Mouse (Mus musculus) embryo, embryonic 10.5 days (tissue): ENCODE data around the gene Slc4a5.
A peak's percentile ranks its signal among the peaks of the same experiment; 100 is the strongest.
"Not testable (repeated sequence)": the region's sequence is repeated elsewhere in the genome, so short reads cannot be mapped to it uniquely, and the experiment has no call there.

Experiments used
- DNase-seq: peaks from one replicate; pipeline ENCODE4 v3.0.0-alpha.2; 2015; ENCODE audit warnings: low spot score

Slc4a5 gene

DNA sequence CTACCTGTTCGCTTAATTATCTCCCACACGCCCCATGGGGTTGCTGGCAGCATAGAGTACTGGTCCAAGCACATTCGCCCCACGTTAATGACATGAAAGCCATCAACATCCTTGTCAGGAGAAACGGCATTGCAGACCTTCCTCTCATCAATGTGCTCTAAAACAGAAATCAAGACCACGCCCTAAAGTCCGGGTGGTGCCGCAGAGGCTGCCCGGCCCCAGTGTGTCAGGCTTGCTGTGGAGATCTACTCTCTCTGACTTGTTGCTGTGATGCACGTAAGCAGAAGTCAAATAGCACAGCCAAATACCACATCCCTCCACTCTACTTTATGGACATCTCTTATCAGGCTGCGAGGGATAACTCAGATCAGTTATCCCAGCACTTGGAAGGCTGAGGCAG is 91.6 kb downstream of the Slc4a5 start:
- DNase-seq = no peak

DNA sequence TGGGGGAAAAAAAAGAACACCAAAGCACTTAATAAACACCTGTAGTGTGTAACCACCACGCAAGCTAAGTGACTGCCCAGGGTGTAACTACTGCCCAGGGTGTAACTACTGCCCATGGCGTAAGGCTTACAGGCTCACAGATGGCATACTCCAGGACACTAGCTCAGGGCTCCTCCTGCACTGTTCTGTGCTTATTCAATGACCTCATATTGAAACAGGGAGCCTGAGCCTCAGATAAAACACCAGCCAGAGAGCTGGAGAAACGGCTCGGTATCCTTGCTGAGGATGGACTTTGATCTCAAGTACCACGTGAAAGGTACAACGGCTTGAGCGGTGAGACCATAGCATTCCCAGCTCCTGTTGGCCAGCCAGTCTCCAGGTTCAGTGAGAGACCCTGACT is 92.4 kb downstream of the Slc4a5 start:
- DNase-seq = no peak

DNA sequence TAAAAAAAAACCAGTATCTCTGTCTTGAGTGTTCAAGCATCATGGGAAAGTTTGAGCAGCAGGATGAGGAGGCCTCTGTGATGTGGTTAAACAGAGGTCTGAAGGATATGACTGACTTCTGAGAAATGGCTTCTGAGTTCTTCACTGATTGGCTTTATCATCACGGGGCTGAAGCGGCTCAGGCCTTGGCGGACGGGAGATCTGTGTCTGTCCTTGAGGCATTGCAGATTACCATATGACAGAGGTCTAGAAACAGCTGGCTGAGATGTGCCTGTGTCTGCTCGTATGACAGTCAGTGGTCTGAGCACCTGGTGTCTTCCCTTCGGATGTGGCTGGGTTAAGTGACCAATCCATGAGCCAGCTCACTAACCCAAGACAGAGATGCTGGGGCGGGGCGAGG is 92.9 kb downstream of the Slc4a5 start:
- DNase-seq = no peak

DNA sequence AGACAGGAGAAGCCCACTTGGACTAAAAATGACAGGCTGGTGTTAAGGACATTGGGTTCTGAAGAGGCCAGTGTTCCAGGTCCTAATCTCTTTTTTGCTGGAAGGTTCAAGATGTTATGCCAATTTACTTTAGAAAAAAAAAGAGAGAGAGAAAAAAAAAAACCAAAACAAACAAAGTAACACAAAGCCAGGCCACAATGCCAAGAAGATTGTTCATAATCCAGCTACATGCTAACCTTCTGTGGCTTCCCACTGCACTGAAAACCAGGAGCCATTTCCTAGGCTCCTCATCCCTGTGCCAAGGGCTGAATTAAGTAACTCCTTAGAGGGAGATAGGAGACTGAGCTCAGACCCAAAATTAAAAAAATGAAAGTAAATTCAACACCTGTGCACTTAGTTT is 95.7 kb downstream of the Slc4a5 start:
- DNase-seq = no peak

DNA sequence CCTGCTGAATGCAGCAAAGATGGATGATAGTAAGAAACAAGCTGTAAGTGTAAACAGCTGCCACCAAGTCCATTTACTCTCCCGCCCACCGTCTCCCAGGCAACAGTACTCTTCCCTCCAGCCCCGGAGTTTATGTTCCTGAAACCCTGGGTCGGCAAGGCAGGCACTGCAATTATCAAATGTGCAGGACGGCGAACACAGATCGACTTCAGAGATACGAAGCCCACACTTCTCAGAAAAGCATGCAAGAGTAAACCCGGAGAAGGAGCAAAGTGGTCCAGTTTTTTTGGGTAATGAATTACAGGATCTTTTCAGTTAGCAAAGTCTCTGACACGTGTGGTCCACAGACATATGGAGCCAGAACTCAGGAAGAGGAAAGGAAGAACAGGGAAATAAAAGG is 96.4 kb downstream of the Slc4a5 start:
- DNase-seq = peak; percentile 82

DNA sequence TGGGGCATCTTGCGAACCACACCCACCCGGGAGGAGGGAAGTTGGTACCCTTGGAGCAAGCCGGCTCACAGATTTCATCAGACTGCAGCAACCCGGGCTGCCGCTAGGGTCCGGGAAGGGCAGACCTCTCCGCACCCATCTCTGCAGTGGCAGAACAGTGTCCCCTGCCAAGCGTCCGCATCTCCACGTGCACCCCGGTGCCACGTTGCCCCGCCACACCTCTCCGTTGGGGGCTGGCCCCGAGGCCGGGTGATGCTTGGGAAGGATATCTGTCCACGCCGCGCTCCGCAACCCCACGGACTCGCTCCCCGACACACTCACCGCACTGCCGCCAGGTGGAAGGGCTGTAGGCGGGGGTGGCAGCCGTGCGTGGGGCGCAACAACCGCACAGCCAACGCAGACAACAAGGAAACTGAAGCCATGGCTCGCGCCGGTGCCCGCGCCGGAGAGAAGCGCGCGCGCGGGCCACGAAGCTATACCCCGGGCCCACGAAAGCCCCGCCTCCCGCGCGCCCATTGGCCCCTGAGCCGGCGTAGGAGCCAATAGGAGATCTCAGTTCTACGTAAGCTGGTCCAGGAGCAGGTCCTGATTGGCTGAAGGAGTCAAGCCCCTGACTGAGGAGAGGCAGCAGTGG is 97.6 kb downstream of the Slc4a5 start:
- peak; percentile 95 for DNase-seq

DNA sequence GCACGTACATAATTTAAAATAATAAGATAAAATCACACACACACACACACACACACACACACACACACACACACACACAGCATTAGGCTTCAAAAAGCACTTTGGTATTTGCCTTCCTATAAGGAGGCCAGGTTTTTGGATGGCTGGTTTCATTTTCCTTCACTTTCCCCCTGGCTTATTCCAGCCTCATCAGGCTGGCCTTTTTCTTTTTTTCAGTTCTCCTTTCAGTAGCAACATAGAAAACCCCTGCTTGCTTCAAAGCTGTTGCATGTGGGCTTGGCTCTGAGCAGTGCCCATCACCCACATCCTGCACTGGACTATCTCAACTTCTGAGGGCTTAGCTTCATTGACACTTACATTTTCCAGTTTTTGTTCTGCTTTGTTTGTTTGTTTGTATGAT is 102.3 kb downstream of the Slc4a5 start:
- no peak for DNase-seq

DNA sequence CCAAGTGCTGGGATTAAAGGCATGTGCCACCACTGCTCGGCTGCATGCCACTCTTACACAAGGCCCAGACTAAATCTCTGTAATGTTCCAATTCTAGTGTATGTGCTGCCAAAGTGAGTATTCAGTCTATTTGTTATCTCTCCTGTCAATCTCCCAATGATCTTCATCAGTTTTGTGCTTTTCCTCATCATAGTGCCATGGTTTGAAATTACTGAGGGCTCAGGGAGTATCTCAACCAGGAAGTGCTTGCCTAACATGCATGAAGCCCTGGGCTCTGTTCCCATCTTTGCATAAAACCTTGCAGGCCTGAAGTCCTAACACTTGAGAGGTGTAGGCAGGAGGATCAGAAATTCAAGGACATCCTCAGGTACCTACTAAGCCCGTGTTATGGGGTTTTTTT is 103.2 kb downstream of the Slc4a5 start:
- no peak for DNase-seq

DNA sequence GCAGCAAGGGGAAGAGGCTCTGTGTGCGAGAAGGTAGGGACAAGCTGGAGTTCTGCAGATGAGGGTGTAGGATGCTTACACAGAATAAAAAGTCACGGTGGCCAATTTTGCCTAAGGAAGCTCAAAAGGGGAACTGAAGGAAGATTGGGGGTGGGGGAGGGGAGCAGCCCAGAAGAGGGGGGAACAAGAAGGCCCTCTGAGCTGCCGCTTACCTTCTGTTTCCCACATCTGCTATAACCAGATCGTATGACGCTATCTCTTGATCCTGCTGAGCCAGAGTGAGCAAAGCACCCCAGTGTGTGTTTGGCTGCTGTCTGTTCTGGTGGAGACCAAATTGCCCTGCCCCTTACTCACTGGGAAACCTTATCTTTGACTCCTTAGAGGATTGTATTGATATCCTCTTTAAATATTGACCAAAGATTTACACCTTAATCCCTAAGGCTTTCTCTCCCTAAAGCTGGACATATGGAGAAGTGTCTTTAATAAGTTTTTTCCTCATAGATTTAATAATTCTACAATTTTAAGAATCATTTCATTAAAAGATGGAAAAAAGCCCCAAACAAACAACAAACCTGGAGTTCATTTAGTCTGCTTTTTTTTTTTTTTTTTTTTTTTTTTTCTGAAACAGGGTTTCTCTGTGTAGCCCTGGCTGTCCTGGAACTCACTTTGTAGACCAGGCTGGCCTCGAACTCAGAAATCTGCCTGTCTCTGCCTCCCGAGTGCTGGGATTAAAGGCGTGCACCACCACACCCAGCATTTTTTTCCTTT is 104.2 kb downstream of the Slc4a5 start:
- no peak for DNase-seq

DNA sequence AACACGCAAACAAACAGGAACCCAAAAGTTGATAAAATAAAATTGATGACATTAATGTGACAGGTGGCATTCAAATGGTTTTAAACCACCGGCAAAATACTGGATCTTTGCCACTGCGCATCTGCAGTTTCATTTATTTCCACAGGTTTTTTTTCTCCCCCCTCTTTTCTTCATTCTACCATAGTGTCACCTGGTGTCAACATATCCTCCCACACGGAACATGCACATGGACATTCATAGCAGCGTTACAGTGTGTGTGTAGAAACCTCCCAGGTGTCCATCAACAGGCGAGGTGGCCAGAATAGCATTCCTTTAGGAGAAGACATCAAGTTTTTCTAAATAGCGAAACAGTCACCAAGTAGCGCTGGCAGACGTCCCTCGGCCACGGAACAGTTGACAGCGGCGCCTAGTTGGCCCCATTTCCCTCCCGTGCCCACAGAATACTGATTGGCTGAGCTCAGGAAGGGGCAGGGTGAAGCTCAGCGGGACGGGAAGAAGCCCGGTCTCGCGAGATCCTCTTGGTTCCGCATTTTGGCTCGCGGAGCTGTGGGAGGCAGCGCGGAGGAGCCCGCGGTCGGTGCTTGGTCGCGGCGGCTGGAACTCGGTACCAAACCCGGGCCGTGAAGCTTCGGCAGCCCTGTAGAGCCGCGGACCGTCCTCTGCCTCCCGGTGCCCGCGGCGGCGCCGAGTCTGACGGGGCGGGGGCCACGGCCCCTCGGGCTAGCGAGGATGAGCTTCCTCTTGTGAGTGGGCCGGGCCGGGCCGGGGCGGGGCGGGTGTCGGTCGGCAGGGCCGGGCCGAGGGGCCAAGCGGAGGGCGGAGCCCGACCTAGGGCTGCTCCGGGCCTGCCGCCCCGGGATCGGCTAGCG is 106.1 kb downstream of the Slc4a5 start, which contains the start of the genes Mthfd2 and Mob1a:
Gene Mthfd2 (minus strand): TSS at position 384 of the 869 bp plus-strand sequence.
Gene Mob1a (plus strand): TSS at position 492 of the 869 bp plus-strand sequence.
- DNase-seq = peak; percentile 98

DNA sequence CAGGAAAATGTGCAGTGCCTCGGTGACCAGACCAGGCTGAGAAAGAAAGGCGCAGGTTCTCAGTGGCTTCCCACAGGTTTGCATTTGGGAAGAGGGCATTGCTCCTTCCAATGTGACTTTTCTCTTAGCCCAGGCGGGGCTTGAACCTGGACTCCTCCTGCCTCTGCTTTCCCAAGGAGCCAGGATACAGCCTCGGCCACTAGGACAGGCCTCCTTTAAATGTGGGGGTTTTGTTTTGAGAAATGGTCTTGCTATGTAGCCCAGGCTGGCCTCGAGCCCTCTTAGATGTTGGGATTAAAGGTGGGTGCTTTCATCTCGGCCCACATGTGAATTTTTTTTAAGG is 106.7 kb downstream of the Slc4a5 start:
- DNase-seq = no peak

DNA sequence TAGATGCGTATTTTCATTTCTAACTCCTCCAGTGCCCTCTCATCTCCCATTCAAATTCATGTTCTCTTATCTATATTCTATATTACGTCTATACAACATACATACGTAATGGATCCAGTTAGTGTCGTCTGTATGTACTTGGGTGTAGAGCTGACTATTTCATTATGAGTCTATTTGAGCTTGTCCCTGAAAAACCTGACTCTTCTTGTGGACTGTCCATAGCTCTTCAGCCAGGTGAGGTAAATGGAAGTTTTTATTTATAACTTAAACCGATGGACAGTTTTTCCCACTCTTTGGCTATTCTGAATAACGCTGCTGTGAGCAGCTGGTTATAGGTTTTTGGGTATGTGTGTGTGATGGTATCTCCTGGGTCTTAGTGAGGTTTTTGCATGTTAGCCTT is 107.1 kb downstream of the Slc4a5 start:
- DNase-seq = no peak

DNA sequence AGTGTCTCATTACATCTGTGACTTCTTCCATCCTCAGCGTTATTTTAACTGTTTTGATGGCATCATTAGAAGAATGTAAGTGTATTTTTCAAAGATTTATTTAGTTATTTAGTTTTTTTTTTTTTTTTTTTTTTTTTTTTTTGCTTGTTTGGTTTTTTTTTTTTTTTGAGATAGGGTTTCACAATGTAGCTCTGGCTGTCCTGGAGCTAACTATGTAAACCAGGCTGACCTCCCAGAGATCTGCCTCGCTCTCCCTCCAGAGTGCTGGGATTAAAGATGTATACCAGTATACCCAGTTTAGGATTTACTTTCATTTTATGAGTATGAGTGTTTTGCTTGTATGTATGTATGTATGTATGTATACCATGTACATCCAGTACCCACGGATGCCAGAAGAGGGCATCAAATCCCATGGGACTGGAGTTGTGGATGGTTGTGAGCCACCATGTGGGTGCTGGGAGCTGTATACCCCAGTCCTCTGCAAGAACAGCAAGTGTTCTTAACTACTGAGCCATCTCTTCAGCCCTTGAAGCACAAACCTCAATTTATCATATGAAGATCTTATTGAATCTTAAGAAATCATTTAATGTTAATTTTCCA is 108.1 kb downstream of the Slc4a5 start:
- no peak for DNase-seq

DNA sequence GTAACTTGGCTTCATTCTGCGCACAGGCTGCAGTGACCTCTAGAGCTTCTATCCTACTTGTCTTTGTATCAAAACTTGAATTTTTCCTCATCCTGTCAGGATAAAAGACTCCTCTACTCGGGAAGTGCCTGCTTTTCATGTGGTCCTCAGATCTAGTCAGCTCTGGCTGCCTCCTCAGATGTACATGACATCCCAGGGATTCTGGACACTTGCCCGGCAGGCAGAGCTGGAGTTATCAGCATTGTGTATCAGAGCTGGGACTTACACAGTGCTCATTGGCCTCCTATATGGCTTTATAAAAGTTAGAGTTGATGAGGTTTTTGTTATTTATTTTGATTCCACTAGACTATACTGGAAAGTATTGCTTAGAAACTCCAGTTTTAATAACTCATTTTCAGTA is 121.8 kb downstream of the Slc4a5 start:
- no peak for DNase-seq

DNA sequence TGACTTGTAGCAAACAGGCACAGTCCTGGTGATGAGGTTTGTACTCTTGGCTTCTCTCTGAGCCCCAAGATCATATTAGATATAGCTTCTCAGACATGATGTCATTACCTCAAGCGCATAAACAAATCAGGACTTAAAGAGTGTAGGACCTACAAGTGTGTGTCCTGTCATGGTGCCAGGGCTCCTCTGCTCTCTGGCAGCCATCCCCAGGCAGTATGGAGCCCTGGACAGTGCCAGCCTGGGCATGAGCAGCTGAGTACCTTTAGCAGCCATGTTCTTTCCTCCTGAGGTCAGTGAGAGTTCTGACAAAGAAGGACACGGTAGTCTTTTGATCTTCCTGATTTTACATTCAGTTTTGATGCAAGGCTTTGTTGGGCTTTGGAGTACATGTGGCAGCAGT is 123.3 kb downstream of the Slc4a5 start:
- no peak for DNase-seq

DNA sequence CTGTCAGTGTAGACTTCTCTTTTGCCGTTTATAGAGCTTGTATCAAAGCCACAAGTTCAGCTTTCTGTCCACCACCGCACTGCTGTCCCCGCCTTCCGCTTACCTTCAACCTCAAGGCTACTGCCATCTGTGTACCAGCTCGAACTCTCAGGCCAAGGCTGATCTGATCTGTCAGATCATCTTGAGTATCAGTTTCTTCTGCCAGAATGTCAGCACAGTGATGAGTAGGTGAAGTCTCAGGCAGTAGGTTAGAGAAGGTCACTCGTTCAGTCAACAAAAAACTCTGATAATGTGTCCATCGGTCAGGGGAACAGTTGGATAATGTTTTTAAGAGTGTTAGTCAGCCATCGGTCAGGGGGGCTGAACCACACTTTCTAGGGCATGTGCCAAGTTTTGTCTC is 125.7 kb downstream of the Slc4a5 start:
- not testable (repeated sequence) for DNase-seq

DNA sequence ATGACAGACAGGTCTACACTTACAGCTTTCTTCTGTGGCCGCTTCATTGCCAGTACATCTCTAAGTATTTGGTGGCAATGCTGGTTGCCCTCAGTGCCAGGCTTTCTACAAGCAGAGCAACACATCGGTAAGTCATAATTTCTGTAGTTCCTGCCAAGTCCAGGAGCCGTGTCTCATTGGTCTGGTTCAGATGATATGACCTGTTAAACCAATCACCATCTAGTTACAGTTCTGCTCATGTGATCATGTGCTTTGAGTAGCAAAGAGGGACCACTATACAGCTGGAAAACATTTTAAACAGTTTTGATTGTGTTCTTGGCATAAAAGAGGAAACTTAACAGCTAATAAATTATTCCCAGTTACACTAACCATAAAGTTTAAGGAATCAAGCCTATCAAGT is 128.3 kb downstream of the Slc4a5 start:
- no peak for DNase-seq

DNA sequence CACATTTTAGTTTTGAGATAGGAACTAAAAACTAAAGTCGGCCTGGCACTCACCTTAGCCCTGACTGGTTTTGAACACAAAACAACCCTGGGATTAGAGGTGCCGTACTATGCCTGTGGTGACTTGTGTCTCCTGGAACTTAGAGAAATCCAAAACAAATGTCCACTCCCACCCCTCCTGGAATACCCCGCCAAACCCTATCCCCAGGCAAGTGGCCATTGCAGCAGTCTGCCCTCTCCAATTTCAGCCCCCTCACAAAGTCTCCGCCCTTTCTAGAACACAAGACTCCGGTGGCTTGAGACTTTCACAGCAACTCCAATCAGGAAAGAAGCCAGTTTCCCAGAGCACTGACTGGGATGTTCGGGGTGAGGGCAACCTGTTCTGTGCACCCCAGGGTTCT is 129.2 kb downstream of the Slc4a5 start, which contains the start of gene Bola3:
Gene Bola3 (plus strand): TSS at position 275 of the 400 bp plus-strand sequence.
- DNase-seq = no peak

DNA sequence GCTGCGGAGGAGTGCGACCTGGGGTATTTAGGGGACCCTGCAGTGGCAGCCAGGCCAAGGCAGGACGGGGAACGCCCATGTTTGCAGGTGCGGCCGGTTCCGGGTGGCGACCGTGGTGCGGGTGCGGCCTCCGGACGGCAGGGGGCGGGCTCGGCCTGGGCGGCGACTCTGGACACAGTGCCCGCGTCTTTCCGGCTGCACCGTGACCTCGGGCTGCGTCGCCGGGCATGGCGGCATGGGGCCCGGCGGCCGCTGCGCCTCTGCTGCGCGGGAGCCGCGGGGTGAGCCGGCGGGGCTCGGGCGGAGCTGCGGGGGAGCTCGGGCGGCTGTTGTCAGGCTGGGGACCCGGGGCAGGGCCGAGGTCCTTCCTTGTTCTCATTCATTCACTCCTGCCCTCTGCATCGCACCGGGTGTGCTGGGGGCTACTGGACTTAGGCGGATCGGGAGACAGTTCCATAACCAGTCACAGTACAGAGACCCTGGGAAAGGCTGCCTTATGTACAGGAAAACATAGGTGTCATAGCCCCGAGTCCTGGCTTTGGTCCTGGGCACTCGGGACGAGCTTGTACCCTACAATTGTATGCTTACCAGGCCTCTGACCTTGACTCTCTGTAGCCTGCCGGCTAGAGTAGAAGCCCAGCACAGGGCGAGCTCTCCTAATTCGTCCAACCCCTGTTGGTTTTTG is 129.8 kb downstream of the Slc4a5 start:
- peak; percentile 86 for DNase-seq

DNA sequence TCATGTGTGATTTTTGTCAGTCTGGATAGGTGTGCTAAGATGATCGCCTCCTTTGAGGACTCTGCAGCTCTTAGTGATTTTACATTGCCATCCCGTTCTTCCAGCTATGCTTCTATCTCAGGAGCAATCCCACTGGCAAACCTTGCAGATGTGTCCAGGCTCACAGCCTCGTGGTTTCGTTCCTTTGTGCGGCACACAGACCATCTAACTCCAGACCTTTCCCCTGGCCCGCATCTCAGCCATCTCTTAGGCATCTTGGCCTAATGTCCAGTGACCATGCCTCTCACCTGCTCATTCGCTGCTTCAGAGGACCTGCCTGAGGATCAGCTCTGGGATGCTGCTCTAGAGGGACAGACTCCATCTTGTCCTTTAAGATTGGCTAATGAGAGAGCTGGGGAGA is 130.5 kb downstream of the Slc4a5 start:
- no peak for DNase-seq

DNA sequence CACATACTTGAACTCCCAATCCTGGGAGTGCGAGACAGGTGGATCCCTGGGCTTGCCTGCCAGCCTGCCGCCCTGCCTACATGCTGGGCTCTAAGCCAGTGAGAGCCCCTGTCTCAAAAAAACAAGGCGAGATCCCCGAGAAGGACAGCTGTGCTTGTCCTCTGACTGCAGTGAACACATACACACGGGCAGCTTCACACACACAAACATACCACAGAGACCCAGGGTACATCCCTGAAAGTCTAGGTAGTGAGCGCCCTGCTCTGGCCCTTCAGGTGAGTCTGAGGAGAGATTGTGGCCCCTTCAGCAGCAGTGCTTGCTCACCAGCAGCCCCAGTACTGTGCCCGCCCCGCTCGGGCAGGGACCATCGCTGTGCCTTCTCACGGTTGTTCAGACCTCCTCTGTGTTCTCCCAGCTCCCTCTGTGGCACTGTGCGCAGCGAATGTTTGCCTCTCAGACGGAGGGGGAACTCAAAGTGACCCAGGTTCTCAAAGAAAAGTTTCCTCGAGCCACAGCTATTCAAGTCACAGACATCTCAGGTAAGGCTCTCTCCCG is 131.3 kb downstream of the Slc4a5 start:
- DNase-seq = no peak
